Mouse (Mus musculus): ENCODE results near the gene Sephs1.

GRCm38 (mm10) chr2:4927391-4927790 is 46.0 kb downstream of the Sephs1 start:
- TF ChIP-seq MYOG (IDR thresholded peaks at IDR 0.05; ENCODE audit: control insufficient read depth in 1 of 3, insufficient read depth in 1 of 3, insufficient read length in 2 of 3, low read depth in 2 of 3) = no peak
- TF ChIP-seq POLR2A (IDR thresholded peaks at IDR 0.05; ENCODE audit: insufficient read length, low read depth) = no peak
- no peak for TF ChIP-seq TCF12 (IDR thresholded peaks at IDR 0.05; ENCODE audit: insufficient read depth, poor library complexity, severe bottlenecking)
- TF ChIP-seq USF1 (IDR thresholded peaks at IDR 0.05; ENCODE audit: low read depth) = no peak
- TF ChIP-seq SRF (IDR thresholded peaks at IDR 0.05; ENCODE audit: control insufficient read depth, insufficient read length, low read depth) = no peak
- no peak for TF ChIP-seq POLR2AphosphoS2 (IDR thresholded peaks at IDR 0.05; ENCODE audit: insufficient read length, low read depth)
- TF ChIP-seq CEBPB (IDR thresholded peaks at IDR 0.05; ENCODE audit: insufficient read depth, poor library complexity, severe bottlenecking) = no peak
